Mouse (Mus musculus) hindbrain, embryonic 10.5 days (tissue): ENCODE data around the gene Gfy. TPM values are rescaled to one million over a fixed set of nuclear protein-coding genes. Genes with fewer than 3 reads are reported as not detected.
"Not testable (repeated sequence)": the region's sequence is repeated elsewhere in the genome, so short reads cannot be mapped to it uniquely, and the experiment has no call there.

Experiments used
- DNase-seq: peaks from one replicate; pipeline ENCODE4 v3.0.0-alpha.2; 2017; ENCODE audit warnings: low spot score
- H3K27ac ChIP-seq: fragments of 300-500 bp; sonication (generic); 2 replicates; pipeline ENCODE4 v1.5.1; 2016; ENCODE audit warnings: mild to moderate bottlenecking, moderate library complexity
- H3K27me3 ChIP-seq: fragments of 300-500 bp; sonication (generic); 2 replicates; pipeline ENCODE4 v1.6.1; 2016; ENCODE audit warnings: mild to moderate bottlenecking; ENCODE audit not compliant: poor library complexity, insufficient read depth, severe bottlenecking
- H3K36me3 ChIP-seq: fragments of 300-500 bp; sonication (generic); 2 replicates; pipeline ENCODE4 v1.6.1; 2016; ENCODE audit warnings: mild to moderate bottlenecking, moderate library complexity
- H3K4me1 ChIP-seq: fragments of 300-500 bp; sonication (generic); replicated peaks from 2 replicates; pipeline ENCODE4 v1.6.1; 2016; ENCODE audit warnings: mild to moderate bottlenecking
- H3K4me3 ChIP-seq: fragments of 300-500 bp; sonication (generic); 2 replicates; pipeline ENCODE4 v1.5.1; 2016; ENCODE audit warnings: mild to moderate bottlenecking, moderate library complexity
- H3K9me3 ChIP-seq: fragments of 300-500 bp; sonication (generic); 2 replicates; pipeline ENCODE4 v1.6.1; 2016; ENCODE audit warnings: mild to moderate bottlenecking, moderate library complexity
- WGBS: fragments of 180-500 bp; shearing (Covaris S2); methylation state at CpG from one replicate; pipeline ENCODE4 v1.1.7; 2016; 5-methylcytosine and 5-hydroxymethylcytosine counted together
- polyA plus RNA-seq: library from polyadenylated mRNA; unstranded; fragments of >200 nt; fragmentation: Nextera tagmentation; extraction: Ambion mirVana; gene quantifications from 2 replicates; pipeline ENCODE4 v1.2.1, GENCODE M21; 2016

Gfy gene
- polyA plus RNA-seq, 1 experiment from 2014 or later = not detected

DNA sequence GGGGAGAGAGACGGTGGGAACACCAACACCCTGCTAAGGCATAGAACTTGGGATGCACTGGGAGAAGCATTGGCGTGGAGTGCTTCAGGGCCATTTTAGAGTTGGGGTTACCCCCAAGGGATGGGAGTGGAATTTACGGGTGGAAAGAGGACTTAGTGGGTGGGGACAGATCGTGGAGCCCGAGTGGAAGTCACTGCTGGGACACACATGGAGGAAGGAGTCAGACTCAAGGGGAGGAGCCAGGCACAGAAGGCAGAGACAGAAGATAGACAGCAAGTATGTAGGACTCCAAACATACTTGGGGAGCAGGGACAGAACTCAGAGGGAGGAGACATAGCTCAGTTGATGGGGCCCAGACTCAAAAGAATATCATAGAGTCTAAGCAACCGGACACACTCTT is 16.8 kb downstream of the Gfy start:
- H3K4me3 ChIP-seq = peak overlapping the region; percentile 52
- WGBS = 27% methylated on average over 6 of the region's 6 CpGs
- peaks cover 31% of the 10 kb centered on the region for H3K4me1 ChIP-seq
- no peak for DNase-seq
- peaks cover 36% of the 10 kb centered on the region for H3K36me3 ChIP-seq
- no peaks in the 10 kb centered on the region for H3K9me3 ChIP-seq
- peaks cover 54% of the 10 kb centered on the region for H3K27me3 ChIP-seq
- peak overlapping the region; percentile 66; the same call in 1 of the 2 replicates for H3K27ac ChIP-seq

DNA sequence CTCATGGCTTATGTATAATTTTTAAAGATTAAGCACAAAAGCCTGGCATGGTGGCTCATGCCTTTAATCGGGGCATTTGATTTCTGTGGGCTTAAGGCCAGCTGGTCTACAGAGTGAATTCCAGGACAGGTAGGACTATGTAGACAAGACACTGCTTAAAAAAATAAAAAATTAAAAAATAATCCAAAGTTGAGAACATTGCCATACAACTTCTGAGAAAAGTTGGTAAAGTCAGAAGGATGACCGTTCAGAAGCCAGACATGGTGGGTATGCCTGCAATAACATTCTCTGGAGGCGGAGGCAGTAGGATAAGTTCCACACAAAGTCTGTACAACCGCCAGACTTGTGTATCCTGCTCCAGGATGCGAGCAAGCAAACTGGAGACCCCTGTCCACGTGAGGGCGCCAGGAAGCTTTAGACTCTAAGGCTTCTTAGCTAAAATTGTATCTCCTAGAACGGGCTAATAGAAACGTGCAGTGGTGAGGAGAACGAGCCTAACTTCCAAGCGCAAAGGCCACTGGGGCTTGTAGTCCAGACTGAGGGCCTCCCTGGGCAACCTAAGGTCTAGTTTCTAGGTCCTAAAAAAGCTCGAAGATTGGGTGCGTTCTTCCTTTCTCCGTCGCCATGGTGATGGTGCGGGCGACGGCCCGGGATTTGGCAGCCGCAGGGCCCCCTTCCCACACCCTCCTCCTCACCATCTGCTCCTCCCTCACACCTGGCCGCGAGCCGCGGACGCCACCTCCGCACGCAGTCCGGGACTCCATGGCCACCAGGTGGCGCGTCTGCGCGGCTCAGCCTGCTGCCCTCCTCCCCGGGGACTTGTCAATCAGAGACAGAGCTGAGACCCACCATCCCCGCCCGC is 17.5 kb downstream of the Gfy start:
- WGBS = 5% methylated on average over 35 of the region's 35 CpGs
- Histone ChIP-seq H3K4me3 (peak overlapping the region; percentile 52), H3K27ac (peak overlapping the region; percentile 66), H3K27me3 (peaks cover 47% of the 10 kb centered on the region), H3K9me3 (no peaks in the 10 kb centered on the region), H3K4me1 (peaks cover 25% of the 10 kb centered on the region), H3K36me3 (peaks cover 42% of the 10 kb centered on the region)
- peak; percentile 88 for DNase-seq

DNA sequence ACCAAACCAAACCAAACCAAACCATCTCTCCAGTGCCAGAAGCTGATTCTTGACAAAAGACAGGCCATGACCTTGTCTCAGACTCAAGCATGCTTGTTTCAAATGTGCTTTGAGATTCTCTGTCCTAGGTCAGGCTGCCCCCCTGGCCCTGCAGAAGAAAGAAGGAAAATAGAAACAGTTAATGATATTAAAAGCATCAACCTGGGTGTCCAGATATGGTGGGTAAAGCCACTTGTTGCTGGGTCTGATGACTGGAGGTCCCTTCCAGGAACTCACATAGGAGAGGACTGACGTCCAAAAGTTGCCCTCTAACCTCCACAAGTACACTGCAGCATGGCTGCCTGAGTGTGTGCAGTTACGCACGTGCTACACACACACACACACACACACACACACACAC is 18.5 kb downstream of the Gfy start:
- no peak overlapping the region for H3K27ac ChIP-seq
- H3K4me3 ChIP-seq = no peak overlapping the region
- 94% methylated on average over 3 of the region's 3 CpGs for WGBS
- peaks cover 46% of the 10 kb centered on the region for H3K36me3 ChIP-seq
- peaks cover 25% of the 10 kb centered on the region for H3K4me1 ChIP-seq
- no peaks in the 10 kb centered on the region for H3K9me3 ChIP-seq
- H3K27me3 ChIP-seq = peaks cover 37% of the 10 kb centered on the region
- no peak for DNase-seq

DNA sequence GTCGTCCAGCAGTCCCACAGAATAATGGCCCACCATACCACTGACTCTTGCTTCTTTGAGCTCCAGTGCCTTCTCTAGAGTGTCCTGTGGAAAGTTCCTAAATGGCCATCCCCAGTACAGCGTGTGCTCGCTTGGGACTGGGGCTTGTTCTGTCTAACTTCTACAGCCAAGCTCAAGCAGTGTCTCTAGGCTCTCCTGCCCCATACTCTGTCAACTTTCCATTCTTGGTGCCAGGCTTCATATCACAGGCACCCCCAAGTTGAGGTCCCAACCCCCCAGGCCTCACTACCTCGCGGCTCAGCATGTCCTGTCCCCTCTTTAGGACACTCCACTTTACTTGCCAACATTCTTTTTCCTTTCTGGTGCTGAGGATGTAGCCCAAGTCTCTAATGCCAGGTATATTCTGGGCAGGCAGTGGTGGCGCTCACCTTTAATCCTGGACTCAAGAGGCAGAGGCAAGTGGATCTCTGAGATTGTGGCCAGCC is 19.0 kb downstream of the Gfy start:
- no peak overlapping the region for H3K27ac ChIP-seq
- H3K4me3 ChIP-seq = no peak overlapping the region
- no peak for DNase-seq
- peaks cover 29% of the 10 kb centered on the region for H3K4me1 ChIP-seq
- H3K36me3 ChIP-seq = peaks cover 46% of the 10 kb centered on the region
- 92% methylated on average over 6 of the region's 6 CpGs for WGBS
- H3K27me3 ChIP-seq = peaks cover 32% of the 10 kb centered on the region
- no peaks in the 10 kb centered on the region for H3K9me3 ChIP-seq

DNA sequence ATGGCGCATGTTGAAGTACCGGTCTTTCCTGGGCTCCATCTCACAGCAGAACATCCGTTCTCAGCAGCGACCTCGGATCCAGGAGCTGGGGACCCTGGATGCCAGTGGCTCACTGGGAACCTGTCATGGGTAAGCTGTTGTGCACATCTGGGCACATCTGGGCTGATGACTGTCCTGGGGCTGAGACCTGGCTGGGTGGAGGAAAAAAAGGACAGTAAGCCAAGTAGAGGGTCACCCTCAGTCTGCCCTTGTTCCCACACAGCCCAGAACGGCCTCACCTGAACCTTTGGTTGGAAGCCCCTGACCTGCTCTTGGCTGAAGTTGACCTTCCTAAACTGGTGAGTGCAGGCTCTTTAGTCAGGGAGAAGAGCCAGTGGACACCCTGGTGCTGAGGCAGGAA is 20.4 kb downstream of the Gfy start:
- Histone ChIP-seq H3K27me3 (peaks cover 18% of the 10 kb centered on the region), H3K4me1 (peaks cover 31% of the 10 kb centered on the region), H3K27ac (no peak overlapping the region), H3K4me3 (no peak overlapping the region), H3K36me3 (peaks cover 46% of the 10 kb centered on the region), H3K9me3 (no peaks in the 10 kb centered on the region)
- DNase-seq = no peak
- WGBS = 91% methylated on average over 6 of the region's 6 CpGs

DNA sequence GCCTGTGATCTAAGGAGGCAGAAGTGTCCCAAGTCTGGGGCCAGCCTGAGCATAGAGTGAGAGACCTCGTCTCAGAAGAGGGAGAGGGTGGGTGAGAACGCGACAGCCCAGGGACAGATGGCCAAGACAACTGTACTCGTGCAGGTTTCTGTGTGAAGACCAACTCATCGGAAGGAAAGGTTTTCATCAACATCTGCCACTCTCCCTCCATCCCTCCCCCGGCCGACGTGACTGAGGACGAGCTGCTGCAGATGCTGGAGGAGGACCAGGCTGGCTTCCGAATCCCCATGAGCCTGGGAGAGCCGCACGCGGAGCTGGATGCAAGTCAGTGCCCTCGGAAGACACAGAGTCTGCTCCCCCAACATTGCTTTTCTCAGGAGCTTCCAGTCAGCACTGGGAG is 21.9 kb downstream of the Gfy start:
- Histone ChIP-seq H3K9me3 (no peaks in the 10 kb centered on the region), H3K27me3 (peaks cover 3% of the 10 kb centered on the region), H3K4me3 (no peak overlapping the region), H3K4me1 (peaks cover 29% of the 10 kb centered on the region), H3K36me3 (peaks cover 46% of the 10 kb centered on the region), H3K27ac (no peak overlapping the region)
- 90% methylated on average over 14 of the region's 14 CpGs for WGBS
- DNase-seq = no peak

DNA sequence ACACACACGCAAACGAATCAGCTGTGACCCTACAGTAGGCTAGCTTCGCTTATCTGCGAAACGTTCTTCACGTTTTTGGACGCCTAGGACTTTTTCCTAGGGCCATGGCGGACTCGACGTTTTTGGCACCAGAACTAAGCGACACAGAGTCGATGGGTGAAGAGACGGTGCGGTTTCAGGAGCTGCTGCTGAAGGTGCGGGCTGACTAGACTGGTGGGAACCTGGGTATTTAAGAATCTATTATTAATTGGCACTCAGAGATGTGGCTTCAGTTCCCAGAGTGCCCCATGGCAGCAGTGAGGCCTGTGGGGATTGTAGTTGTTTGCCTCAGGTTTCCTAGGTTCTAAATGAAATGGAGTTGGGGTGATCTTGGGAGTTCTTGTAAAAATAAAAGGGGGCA is 23.2 kb downstream of the Gfy start:
- no peaks in the 10 kb centered on the region for H3K27me3 ChIP-seq
- peaks cover 20% of the 10 kb centered on the region for H3K4me1 ChIP-seq
- WGBS = 95% methylated on average over 15 of the region's 15 CpGs
- H3K36me3 ChIP-seq = peaks cover 46% of the 10 kb centered on the region
- H3K9me3 ChIP-seq = no peaks in the 10 kb centered on the region
- H3K27ac ChIP-seq = no peak overlapping the region
- no peak overlapping the region for H3K4me3 ChIP-seq
- DNase-seq = no peak

DNA sequence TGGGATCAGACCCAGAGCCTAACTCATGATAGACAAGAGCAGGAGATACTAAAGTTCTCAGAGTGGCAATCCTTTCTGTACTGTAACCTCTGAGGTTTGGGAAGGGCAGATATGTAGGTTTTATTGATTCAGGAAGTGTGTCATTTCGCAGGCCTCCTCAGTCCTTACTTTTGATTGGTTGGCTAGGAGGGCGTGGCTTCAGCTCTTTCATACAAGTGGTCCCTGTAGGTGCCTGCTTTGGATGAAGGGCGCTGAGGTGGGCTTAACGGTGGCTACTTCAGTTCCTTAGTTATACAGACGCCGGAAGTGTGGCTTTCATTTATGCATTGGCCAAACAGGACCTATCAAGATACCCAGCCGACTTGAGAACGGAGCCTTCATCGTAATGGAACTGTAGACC is 23.8 kb downstream of the Gfy start:
- WGBS = 84% methylated on average over 9 of the region's 9 CpGs
- no peak for DNase-seq
- Histone ChIP-seq H3K36me3 (peaks cover 40% of the 10 kb centered on the region), H3K4me1 (peaks cover 26% of the 10 kb centered on the region), H3K4me3 (no peak overlapping the region), H3K9me3 (no peaks in the 10 kb centered on the region), H3K27ac (no peak overlapping the region), H3K27me3 (no peaks in the 10 kb centered on the region)

DNA sequence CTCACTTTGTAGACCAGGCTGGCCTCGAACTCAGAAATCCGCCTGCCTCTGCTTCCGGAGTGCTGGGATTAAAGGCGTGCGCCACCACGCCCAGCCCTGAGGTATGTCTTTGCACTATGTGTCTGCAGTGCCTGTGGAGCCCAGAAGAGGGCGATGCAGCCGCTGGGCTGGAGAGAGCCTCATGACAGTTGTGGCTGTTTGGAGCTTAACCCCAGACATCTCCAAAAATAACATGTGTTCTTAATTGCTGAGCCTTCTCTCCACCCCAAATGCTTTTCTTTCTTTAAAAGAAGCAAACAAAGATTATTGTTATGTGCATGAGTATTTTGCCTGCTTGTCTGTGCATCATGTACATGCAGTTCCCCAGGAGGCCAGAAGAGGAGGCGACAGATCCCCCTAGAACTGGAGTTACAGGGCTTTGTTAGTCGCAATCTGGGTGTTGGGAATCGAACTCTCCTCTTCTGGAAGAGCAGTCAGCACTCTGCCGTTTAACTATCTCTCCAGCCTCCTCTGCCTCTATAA is 24.3 kb downstream of the Gfy start:
- Histone ChIP-seq H3K4me1 (peaks cover 32% of the 10 kb centered on the region), H3K4me3 (peak overlapping the region; percentile 65), H3K9me3 (no peaks in the 10 kb centered on the region), H3K27ac (peak overlapping the region; percentile 96), H3K27me3 (no peaks in the 10 kb centered on the region), H3K36me3 (peaks cover 35% of the 10 kb centered on the region)
- DNase-seq = no peak
- 79% methylated on average over 12 of the region's 12 CpGs for WGBS

DNA sequence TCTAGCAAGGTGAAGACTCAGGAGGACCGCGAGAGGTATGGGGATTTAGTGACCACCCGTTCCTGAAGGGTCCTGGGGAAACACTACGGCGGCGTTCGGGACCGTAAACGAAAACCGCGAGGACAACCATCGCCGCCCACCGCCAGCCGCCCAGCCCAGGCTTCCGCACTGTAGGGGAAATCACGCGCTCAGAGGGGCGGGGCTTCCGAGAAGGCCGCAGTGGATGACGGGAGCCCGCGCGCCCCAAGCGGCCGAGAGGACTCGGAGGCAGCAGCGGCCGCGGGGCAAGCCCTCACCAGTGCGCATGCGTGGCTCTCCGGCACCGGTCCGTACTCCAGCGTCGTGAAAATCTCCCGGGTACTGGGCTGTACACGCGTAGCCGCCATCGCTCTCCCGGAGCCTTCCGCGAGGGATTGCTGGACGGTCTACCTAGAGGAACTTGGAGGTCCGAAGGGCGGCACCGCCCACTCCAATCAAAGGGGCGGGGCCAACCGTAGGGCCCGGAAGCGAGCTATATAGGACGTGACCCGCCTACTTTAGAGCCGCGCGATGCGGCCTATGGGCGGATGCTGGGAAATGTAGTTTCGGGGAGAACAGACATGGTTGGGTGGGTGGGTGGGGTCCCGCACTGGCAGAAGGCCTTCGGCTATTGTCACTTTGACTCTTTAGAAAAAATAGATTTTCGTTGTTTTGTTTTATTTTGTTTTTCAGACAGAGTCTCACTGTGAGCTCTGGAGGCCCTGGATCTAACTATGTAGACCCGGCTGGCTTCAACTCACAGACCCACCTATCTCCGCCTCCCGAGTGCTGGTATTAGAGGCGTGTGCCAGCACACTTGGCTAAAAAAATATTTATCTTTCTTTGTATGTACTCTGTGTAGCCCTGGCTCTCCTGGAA is 25.0 kb downstream of the Gfy start, which contains the start of the genes Pih1d1 and Aldh16a1:
TSS of gene Pih1d1 (plus strand) at position 208 of the 897 bp plus-strand sequence.
TSS of gene Aldh16a1 (minus strand) at position 489 of the 897 bp plus-strand sequence.
- 6% methylated on average over 69 of the region's 69 CpGs for WGBS
- H3K4me3 ChIP-seq = peak within 1 kb of the TSS; percentile 65
- peaks cover 28% of the 10 kb centered on the region for H3K36me3 ChIP-seq
- H3K27me3 ChIP-seq = no peaks in the 10 kb centered on the region
- peaks cover 39% of the 10 kb centered on the region for H3K4me1 ChIP-seq
- H3K27ac ChIP-seq = peak within 1 kb of the TSS; percentile 96
- peak; percentile 96 for DNase-seq
- no peaks in the 10 kb centered on the region for H3K9me3 ChIP-seq

DNA sequence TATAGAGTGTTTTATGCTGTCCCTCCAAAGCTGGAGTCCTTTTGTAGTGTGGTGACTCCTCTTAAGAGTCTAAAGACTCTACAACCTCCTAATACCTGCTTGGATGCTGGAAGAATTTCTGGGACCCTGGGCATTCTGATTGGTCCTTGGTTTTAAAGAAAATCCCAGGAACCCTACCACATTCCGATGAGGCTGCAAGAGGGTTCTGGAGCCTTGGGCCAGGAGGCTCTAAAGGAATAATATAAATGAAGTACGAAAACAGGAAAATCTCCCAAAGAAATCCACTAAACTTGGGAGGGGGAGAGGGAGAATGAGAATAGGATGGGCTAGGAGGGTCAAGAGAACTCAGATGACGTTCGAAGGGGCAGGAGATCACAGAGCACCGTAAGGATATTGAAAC is 25.8 kb downstream of the Gfy start:
- DNase-seq = no peak
- 6% methylated on average over 5 of the region's 5 CpGs for WGBS
- Histone ChIP-seq H3K27ac (peak overlapping the region; percentile 96), H3K27me3 (no peaks in the 10 kb centered on the region), H3K36me3 (peaks cover 21% of the 10 kb centered on the region), H3K9me3 (no peaks in the 10 kb centered on the region), H3K4me3 (peak overlapping the region; percentile 65), H3K4me1 (peaks cover 45% of the 10 kb centered on the region)

DNA sequence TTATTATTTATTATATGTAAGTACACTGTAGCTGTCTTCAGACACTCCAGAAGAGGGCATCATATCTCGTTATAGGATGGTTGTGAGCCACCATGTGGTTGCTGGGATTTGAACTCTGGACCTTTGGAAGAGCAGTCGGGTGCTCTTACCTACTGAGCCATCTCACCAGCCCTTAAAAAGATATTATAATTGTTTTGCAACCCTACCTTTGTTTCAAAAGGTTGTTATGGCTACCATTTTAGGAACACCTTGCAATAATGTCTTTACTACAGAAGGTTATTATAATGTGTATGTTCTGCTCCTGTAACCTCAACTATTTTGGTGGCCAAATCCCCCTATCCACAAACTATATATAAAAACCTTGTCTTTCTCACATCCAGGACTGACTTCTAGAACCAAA is 26.3 kb downstream of the Gfy start:
- peaks cover 48% of the 10 kb centered on the region for H3K4me1 ChIP-seq
- H3K4me3 ChIP-seq = peak overlapping the region; percentile 65; the same call in 1 of the 2 replicates
- WGBS = 91% methylated on average over 2 of the region's 2 CpGs
- not testable (repeated sequence) for H3K27me3 ChIP-seq, H3K9me3 ChIP-seq, DNase-seq
- H3K36me3 ChIP-seq = peaks cover 21% of the 10 kb centered on the region
- peak overlapping the region; percentile 96; the same call in 1 of the 2 replicates for H3K27ac ChIP-seq
